Mouse (Mus musculus) myocyte (in vitro differentiated cells): ENCODE measurements at regions not wholly inside any gene's neighbourhood (a gene's known extent, or its start where the extent isn't known, plus 50 kb on each side); places are given as distances from the start of the nearest gene placed in this dataset.

Experiments used
- CEBPB ChIP-seq: IDR thresholded peaks from 2 replicates; pipeline ENCODE4 v1.6.1; 2011; ENCODE audit warnings: mild to moderate bottlenecking, moderate library complexity; ENCODE audit not compliant: poor library complexity, insufficient read depth, severe bottlenecking
- E2F4 ChIP-seq: IDR thresholded peaks from one replicate; pipeline ENCODE4 v1.6.1; 2011; ENCODE audit warnings: mild to moderate bottlenecking, control low read depth, moderate library complexity; ENCODE audit not compliant: insufficient read depth
- MYOD1 ChIP-seq, 3 experiments: IDR thresholded peaks; one replicate each; pipeline ENCODE4 v1.6.1; 2011; ENCODE audit warnings: control low read depth in 2 of 3, low read depth in 2 of 3, mild to moderate bottlenecking in 2 of 3, moderate library complexity in 1 of 3; ENCODE audit not compliant: insufficient read length in 2 of 3, control insufficient read depth in 1 of 3
- POLR2A ChIP-seq: IDR thresholded peaks from one replicate; pipeline ENCODE4 v1.6.1; 2011; ENCODE audit warnings: low read depth, mild to moderate bottlenecking, control low read depth, moderate library complexity; ENCODE audit not compliant: insufficient read length
- POLR2AphosphoS2 ChIP-seq: IDR thresholded peaks from one replicate; pipeline ENCODE4 v1.6.1; 2011; ENCODE audit warnings: low read depth, control low read depth; ENCODE audit not compliant: insufficient read length
- SRF ChIP-seq: IDR thresholded peaks from one replicate; pipeline ENCODE4 v1.6.1; 2011; ENCODE audit warnings: low read depth; ENCODE audit not compliant: control insufficient read depth, insufficient read length
- TCF3 ChIP-seq: IDR thresholded peaks from one replicate; pipeline ENCODE4 v1.6.1; 2011; ENCODE audit warnings: low read depth, control low read depth; ENCODE audit not compliant: insufficient read length
- USF1 ChIP-seq: IDR thresholded peaks from one replicate; pipeline ENCODE4 v1.6.1; 2011; ENCODE audit warnings: low read depth, mild to moderate bottlenecking, control low read depth, moderate library complexity

DNA sequence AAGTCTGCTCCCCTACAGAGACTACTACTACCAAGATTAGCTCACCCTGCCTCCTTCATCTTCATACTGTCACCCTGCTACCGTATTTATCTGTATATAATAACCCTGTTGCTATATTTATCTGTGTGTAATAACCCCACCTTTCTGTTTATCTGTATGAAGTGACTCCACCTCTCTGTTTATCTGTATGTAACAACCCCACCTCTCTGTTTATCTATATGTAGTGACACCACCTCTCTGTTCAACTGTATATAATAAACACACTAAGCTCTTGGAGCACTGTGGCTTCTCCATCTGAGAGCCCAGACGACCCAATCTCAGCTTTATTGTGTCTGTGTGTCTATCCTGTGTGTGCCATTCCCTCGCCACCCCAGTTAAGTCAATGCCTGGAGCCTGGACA, 154.7 kb downstream of the Katnal1 start:
- TF ChIP-seq USF1 (no peak), POLR2AphosphoS2 (no peak), POLR2A (no peak), TCF3 (no peak), E2F4 (no peak), SRF (no peak), MYOD1 (IDR thresholded peaks at IDR 0.05; ENCODE audit: control insufficient read depth in 1 of 3, insufficient read length in 2 of 3, low read depth in 2 of 3) (no peak), CEBPB (no peak)
